In genomic region chr3:119958799-119959467, GRCm38 (mm10) we compare ENCODE assay signal across 11 mouse cellular contexts.
A peak's percentile ranks its signal among the peaks of the same experiment; 100 is the strongest.
DNase-seq lines count a peak whose midpoint lies in the region; ATAC-seq lines count a peak whose summit lies in the region.
"Had no signal": no experiment of that assay in that cellular context is flagged by ENCODE, and none has a peak within 500 bp of the region (broad histone marks: within the 10 kb centered on the region; RNA-seq: fewer than 3 reads in every experiment).

No protein-coding gene starts in this region.

- DNase-seq in heart, embryonic 10.5 days (ENCODE audit: low spot score) = peak; percentile 76
- DNase-seq in heart, adult 9 months (ENCODE audit: low spot score in 2 of 2) = no peak
- peak; percentile 84 for DNase-seq in Muller cell, postnatal 12 days (ENCODE audit: inconsistent ontology term)
- no peak for DNase-seq in forebrain, embryonic 11.5 days (ENCODE audit: low spot score)
- DNase-seq in lung, postnatal 10 days = peak; percentile 43
- DNase-seq in thymus, postnatal 4 days = no peak
- DNase-seq in ovary, adult 18-20 months (ENCODE audit: low spot score) = no peak
- DNase-seq in frontal cortex, postnatal 14 days (ENCODE audit: low spot score in 2 of 2) = no peak
- DNase-seq: adrenal gland, postnatal 25 days; cerebellum, adult 8-10 months; kidney, postnatal 10 days had no signal

- no peaks in the 10 kb centered on the region for H3K36me3 ChIP-seq in heart, embryonic 10.5 days
- no peaks in the 10 kb centered on the region for H3K36me3 ChIP-seq in forebrain, embryonic 11.5 days (ENCODE audit: control insufficient read depth, insufficient read depth, low read length)

- no peak overlapping the region for H3K27ac ChIP-seq in heart, embryonic 10.5 days
- peak overlapping the region; percentile 19; the same call in 1 of the 2 replicates for H3K27ac ChIP-seq in forebrain, embryonic 11.5 days (ENCODE audit: low read depth, low read length)

- no peak overlapping the region for H3K9ac ChIP-seq in forebrain, embryonic 11.5 days (ENCODE audit: low read length)

- WGBS in heart, embryonic 10.5 days = 30% methylated on average over 5 of the region's 5 CpGs
- WGBS in forebrain, embryonic 11.5 days = 7% methylated on average over 5 of the region's 5 CpGs

- no peak overlapping the region for H3K4me2 ChIP-seq in forebrain, embryonic 11.5 days (ENCODE audit: low read depth, low read length, severe bottlenecking)

- peak; percentile 73 for ATAC-seq in forebrain, embryonic 11.5 days (replicated peaks; ENCODE audit: low FRiP score)

- H3K4me1 ChIP-seq in heart, embryonic 10.5 days = peaks cover 7% of the 10 kb centered on the region
- H3K4me1 ChIP-seq in forebrain, embryonic 11.5 days (replicated peaks; ENCODE audit: control insufficient read depth, insufficient read depth, low read length) = no peaks in the 10 kb centered on the region; the same call in 1 of the 2 replicates

- no peak overlapping the region for H3K4me3 ChIP-seq in heart, embryonic 10.5 days
- no peak overlapping the region for H3K4me3 ChIP-seq in forebrain, embryonic 11.5 days (ENCODE audit: low read depth, low read length)

- H3K27me3 ChIP-seq in heart, embryonic 10.5 days (ENCODE audit: insufficient read depth, poor library complexity, severe bottlenecking) = no peaks in the 10 kb centered on the region
- no peaks in the 10 kb centered on the region for H3K27me3 ChIP-seq in forebrain, embryonic 11.5 days (ENCODE audit: control insufficient read depth, insufficient read depth, low read length)

- H3K9me3 ChIP-seq in heart, embryonic 10.5 days = no peaks in the 10 kb centered on the region
- no peaks in the 10 kb centered on the region for H3K9me3 ChIP-seq in forebrain, embryonic 11.5 days (ENCODE audit: control insufficient read depth, low read length)

Comparison
In these comparisons a context has a peak if more than half of its experiments do, and no peak if none do; other contexts are left out.
1. DNase-seq: peak in heart, embryonic 10.5 days (single experiment), Muller cell, postnatal 12 days (single experiment) and lung, postnatal 10 days (single experiment); none in heart, adult 9 months (0 of 2), forebrain, embryonic 11.5 days (single experiment), thymus, postnatal 4 days (single experiment), ovary, adult 18-20 months (single experiment) and frontal cortex, postnatal 14 days (0 of 2).